Mouse (Mus musculus): ENCODE measurements around the gene Stk11. TPM values are rescaled to one million over a fixed set of nuclear protein-coding genes. Genes with fewer than 3 reads are reported as not detected.
A peak's percentile ranks its signal among the peaks of the same experiment; 100 is the strongest.

The Stk11 gene
- polyA plus RNA-seq, 1 experiment from 2014 or later: 27.1 TPM

GRCm38 (mm10) chr10:80173358-80173757, 57.8 kb downstream of the Stk11 start:
- peak overlapping the region; percentile 46 for H3K4me2 ChIP-seq (ENCODE audit: low read depth, severe bottlenecking)
- H3K27ac ChIP-seq (replicated peaks; ENCODE audit: low read depth, low read length): no peak overlapping the region
- DNase-seq (ENCODE audit: low spot score): no peak
- H3K9me3 ChIP-seq (ENCODE audit: control insufficient read depth, low read length): no peaks in the 10 kb centered on the region
- no peaks in the 10 kb centered on the region for H3K27me3 ChIP-seq (ENCODE audit: control insufficient read depth, insufficient read depth, low read length)
- 14% methylated on average over 11 of the region's 11 CpGs for WGBS
- peak overlapping the region; percentile 47 for H3K9ac ChIP-seq (ENCODE audit: low read length)
- H3K36me3 ChIP-seq (ENCODE audit: control insufficient read depth, insufficient read depth, low read length): peaks cover 19% of the 10 kb centered on the region
- ATAC-seq (ENCODE audit: insufficient number of reproducible peaks, low FRiP score, low TSS enrichment, low read depth): no peak
- peak overlapping the region; percentile 33 for H3K4me3 ChIP-seq (ENCODE audit: low read depth, low read length)
- H3K4me1 ChIP-seq (ENCODE audit: control insufficient read depth, insufficient read depth, low read length): peaks cover 18% of the 10 kb centered on the region

- WGBS: 88% methylated on average over 10 of the region's 10 CpGs
- no peak overlapping the region; the same call in 1 of the 2 replicates for H3K9ac ChIP-seq (ENCODE audit: low read length)
These were observed 58.5 kb downstream of the Stk11 start for GRCm38 (mm10) chr10:80173955-80174640.

GRCm38 (mm10) chr10:80174705-80175104, 59.1 kb downstream of the Stk11 start:
- peak; percentile 68 for DNase-seq (ENCODE audit: low spot score)
- H3K9ac ChIP-seq (ENCODE audit: low read length): no peak overlapping the region
- peaks cover 7% of the 10 kb centered on the region; the same call in 1 of the 2 replicates for H3K4me1 ChIP-seq (ENCODE audit: control insufficient read depth, insufficient read depth, low read length)
- no peak for ATAC-seq (ENCODE audit: insufficient number of reproducible peaks, low FRiP score, low TSS enrichment, low read depth)
- 63% methylated on average over 2 of the region's 2 CpGs for WGBS
- peaks cover 19% of the 10 kb centered on the region for H3K36me3 ChIP-seq (ENCODE audit: control insufficient read depth, insufficient read depth, low read length)
- H3K4me3 ChIP-seq (ENCODE audit: low read depth, low read length): no peak overlapping the region
- no peaks in the 10 kb centered on the region for H3K27me3 ChIP-seq (ENCODE audit: control insufficient read depth, insufficient read depth, low read length)
- no peak overlapping the region for H3K27ac ChIP-seq (replicated peaks; ENCODE audit: low read depth, low read length)
- no peaks in the 10 kb centered on the region for H3K9me3 ChIP-seq (ENCODE audit: control insufficient read depth, low read length)
- H3K4me2 ChIP-seq (ENCODE audit: low read depth, severe bottlenecking): no peak overlapping the region

More at GRCm38 (mm10) chr10:80173955-80174640, 58.5 kb downstream of the Stk11 start:
- no peaks in the 10 kb centered on the region for H3K27me3 ChIP-seq (ENCODE audit: control insufficient read depth, insufficient read depth, low read length)
- H3K4me2 ChIP-seq (ENCODE audit: low read depth, severe bottlenecking): no peak overlapping the region
- peaks cover 10% of the 10 kb centered on the region; the same call in 1 of the 2 replicates for H3K4me1 ChIP-seq (ENCODE audit: control insufficient read depth, insufficient read depth, low read length)
- peaks cover 19% of the 10 kb centered on the region for H3K36me3 ChIP-seq (ENCODE audit: control insufficient read depth, insufficient read depth, low read length)
- H3K27ac ChIP-seq (replicated peaks; ENCODE audit: low read depth, low read length): no peak overlapping the region
- no peaks in the 10 kb centered on the region for H3K9me3 ChIP-seq (ENCODE audit: control insufficient read depth, low read length)
- no peak overlapping the region for H3K4me3 ChIP-seq (ENCODE audit: low read depth, low read length)
- ATAC-seq (ENCODE audit: insufficient number of reproducible peaks, low FRiP score, low TSS enrichment, low read depth) (no peak), DNase-seq (ENCODE audit: low spot score) (no peak)

GRCm38 (mm10) chr10:80175536-80176269, 60.1 kb downstream of the Stk11 start:
- peak; percentile 62 for DNase-seq (ENCODE audit: low spot score)
- H3K36me3 ChIP-seq (ENCODE audit: control insufficient read depth, insufficient read depth, low read length): peaks cover 9% of the 10 kb centered on the region
- H3K4me2 ChIP-seq (ENCODE audit: low read depth, severe bottlenecking): no peak overlapping the region
- 0 out of 2 replicates have a peak, but pooled peaks have one; percentile 14 for ATAC-seq (ENCODE audit: insufficient number of reproducible peaks, low FRiP score, low TSS enrichment, low read depth)
- no peaks in the 10 kb centered on the region for H3K27me3 ChIP-seq (ENCODE audit: control insufficient read depth, insufficient read depth, low read length)
- no peak overlapping the region for H3K27ac ChIP-seq (replicated peaks; ENCODE audit: low read depth, low read length)
- H3K9ac ChIP-seq (ENCODE audit: low read length): no peak overlapping the region; the same call in 1 of the 2 replicates
- peaks cover 9% of the 10 kb centered on the region; the same call in 1 of the 2 replicates for H3K4me1 ChIP-seq (ENCODE audit: control insufficient read depth, insufficient read depth, low read length)
- H3K4me3 ChIP-seq (ENCODE audit: low read depth, low read length): no peak overlapping the region
- 24% methylated on average over 4 of the region's 4 CpGs for WGBS
- no peaks in the 10 kb centered on the region for H3K9me3 ChIP-seq (ENCODE audit: control insufficient read depth, low read length)

DNA sequence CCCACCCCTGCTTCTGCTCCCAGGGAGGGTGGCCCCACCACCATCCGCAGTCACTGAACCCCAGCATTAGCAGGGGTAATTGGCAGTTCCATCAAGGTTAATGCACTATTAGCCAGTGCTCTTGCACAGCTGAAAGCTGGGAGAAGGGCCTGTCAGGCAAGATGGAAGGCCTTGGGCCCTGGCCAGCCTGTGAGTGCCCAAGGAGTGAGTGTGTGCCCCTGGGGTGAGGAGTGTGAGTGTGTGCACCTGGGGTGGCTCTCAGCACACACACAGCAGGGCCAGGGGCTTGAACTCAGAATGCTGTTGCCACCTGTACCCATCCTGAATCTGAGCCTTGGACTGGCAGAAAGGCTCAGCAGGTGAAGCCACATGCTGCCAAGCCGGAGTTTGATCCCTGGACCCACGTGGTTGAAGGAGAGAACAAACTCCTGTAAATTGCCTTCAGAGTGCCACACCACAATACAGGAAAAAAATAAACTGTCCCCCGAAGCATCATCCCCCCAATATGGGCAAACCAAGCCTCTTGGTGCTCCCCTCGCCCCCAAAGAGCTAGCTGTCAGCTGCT, 60.7 kb downstream of the Stk11 start:
- H3K4me1 ChIP-seq (ENCODE audit: control insufficient read depth, insufficient read depth, low read length): peaks cover 15% of the 10 kb centered on the region; the same call in 1 of the 2 replicates
- H3K9ac ChIP-seq (ENCODE audit: low read length): no peak overlapping the region
- no peak overlapping the region for H3K4me3 ChIP-seq (ENCODE audit: low read depth, low read length)
- H3K4me2 ChIP-seq (ENCODE audit: low read depth, severe bottlenecking): 0 out of 2 replicates have a peak overlapping the region, but pooled peaks have one; percentile 3
- peaks cover 6% of the 10 kb centered on the region for H3K36me3 ChIP-seq (ENCODE audit: control insufficient read depth, insufficient read depth, low read length)
- 82% methylated on average over 5 of the region's 5 CpGs for WGBS
- no peaks in the 10 kb centered on the region for H3K27me3 ChIP-seq (ENCODE audit: control insufficient read depth, insufficient read depth, low read length)
- ATAC-seq (ENCODE audit: insufficient number of reproducible peaks, low FRiP score, low TSS enrichment, low read depth): no peak
- no peak for DNase-seq (ENCODE audit: low spot score)
- no peaks in the 10 kb centered on the region for H3K9me3 ChIP-seq (ENCODE audit: control insufficient read depth, low read length)
- no peak overlapping the region for H3K27ac ChIP-seq (replicated peaks; ENCODE audit: low read depth, low read length)

DNA sequence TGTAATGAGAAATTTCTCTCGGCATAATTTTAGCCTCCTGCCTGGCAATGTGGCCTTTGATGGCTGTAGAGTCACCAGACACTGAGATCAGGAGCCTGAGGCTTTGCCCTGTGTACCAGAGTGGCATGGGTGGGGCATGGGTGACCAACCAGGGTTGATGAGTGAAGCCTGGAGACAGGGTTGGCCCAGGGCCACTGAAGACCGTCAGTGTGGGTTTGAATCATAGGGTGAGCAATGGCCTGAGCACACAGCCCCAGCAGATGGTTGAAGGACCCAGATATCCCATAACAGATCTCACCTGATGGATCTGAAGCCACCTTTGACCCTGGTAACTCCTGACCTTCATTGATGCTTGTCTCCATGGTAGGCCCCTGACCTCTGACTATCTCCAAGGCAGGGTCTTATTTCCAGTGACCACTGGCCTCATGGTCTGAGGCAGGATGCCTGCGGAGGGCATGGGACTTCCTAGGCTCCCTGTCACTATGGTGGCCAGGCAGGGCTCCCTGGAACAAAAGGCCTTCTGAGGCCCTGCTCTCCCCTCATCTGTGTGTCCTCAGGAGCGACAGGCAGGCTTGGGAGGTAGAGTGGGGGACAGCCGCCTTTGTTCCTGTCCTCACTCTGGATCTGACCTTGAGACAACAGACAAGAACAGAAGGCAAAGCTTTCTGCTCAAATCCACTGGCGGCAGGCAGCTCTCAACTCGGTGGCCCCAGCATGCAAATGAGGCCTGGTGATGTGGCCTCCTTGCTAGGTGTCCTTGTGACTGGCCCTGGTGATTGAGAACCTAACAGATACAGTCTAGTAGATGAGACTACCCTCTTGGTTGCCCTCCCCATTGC, 62.1 kb downstream of the Stk11 start:
- WGBS: 74% methylated on average over 7 of the region's 7 CpGs
- ATAC-seq (ENCODE audit: insufficient number of reproducible peaks, low FRiP score, low TSS enrichment, low read depth) (no peak), DNase-seq (ENCODE audit: low spot score) (no peak)
- no peaks in the 10 kb centered on the region for H3K9me3 ChIP-seq (ENCODE audit: control insufficient read depth, low read length)
- no peak overlapping the region for H3K4me3 ChIP-seq (ENCODE audit: low read depth, low read length)
- peaks cover 13% of the 10 kb centered on the region; the same call in 1 of the 2 replicates for H3K4me1 ChIP-seq (ENCODE audit: control insufficient read depth, insufficient read depth, low read length)
- H3K9ac ChIP-seq (ENCODE audit: low read length): no peak overlapping the region
- no peaks in the 10 kb centered on the region for H3K36me3 ChIP-seq (ENCODE audit: control insufficient read depth, insufficient read depth, low read length)
- no peak overlapping the region for H3K27ac ChIP-seq (replicated peaks; ENCODE audit: low read depth, low read length)
- no peaks in the 10 kb centered on the region for H3K27me3 ChIP-seq (ENCODE audit: control insufficient read depth, insufficient read depth, low read length)
- H3K4me2 ChIP-seq (ENCODE audit: low read depth, severe bottlenecking): no peak overlapping the region

DNA sequence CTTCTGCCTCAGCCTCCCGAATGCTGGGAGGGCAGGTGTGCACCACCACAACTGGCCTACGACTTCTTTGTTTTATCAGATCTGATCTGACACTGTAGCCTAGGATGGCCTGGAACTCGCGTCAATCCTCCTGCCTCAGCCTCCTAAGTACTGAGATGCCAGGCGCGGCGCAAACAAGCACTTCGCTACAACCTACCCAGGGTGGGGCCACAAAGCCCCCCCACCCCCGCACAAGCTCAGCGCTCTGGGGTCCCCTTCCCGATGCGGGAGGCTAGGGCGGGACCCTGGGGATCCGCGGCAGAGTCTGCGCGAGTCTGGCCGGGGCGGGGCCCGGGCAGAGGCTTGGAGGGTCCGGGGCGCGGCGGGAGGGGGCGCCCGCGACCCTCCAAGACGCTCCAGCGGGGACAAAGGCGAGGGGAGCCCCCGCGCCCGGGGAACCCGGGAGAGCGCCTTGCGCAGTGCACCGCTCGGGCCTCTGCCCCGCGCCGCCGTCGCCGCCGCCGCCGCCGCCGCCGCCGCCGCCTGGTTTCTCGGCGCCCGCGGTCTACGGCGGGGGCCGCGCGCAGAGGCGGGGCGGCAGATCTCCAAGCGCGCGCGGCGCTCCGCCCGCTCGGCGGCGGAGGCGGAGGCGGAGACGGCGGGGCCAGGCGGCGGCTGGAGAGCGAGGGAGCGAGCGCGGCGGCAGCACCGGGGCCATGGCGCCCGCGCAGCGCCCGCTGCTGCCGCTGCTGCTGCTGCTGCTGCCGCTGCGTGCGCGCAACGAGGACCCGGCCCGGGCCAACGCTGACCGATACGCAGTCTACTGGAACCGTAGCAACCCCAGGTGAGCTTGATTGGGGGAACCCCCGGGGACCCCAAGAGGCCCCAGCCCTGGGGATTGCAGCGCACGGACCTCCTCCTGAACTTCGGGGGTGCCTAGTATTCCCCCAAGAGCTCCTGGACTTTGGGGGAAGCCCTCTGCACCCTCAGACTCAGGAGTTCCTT, 63.8 kb downstream of the Stk11 start, which contains the start of gene Efna2:
Gene Efna2 (plus strand): TSS at position 415 of the 984 bp plus-strand sequence.
- peak within 1 kb of the TSS; percentile 97 for H3K9ac ChIP-seq (ENCODE audit: low read length)
- peak; percentile 75 for DNase-seq (ENCODE audit: low spot score)
- 2% methylated on average over 77 of the region's 106 CpGs for WGBS
- H3K27me3 ChIP-seq (ENCODE audit: control insufficient read depth, insufficient read depth, low read length): no peaks in the 10 kb centered on the region
- H3K4me3 ChIP-seq (ENCODE audit: low read depth, low read length): peak within 1 kb of the TSS; percentile 85
- no peaks in the 10 kb centered on the region for H3K9me3 ChIP-seq (ENCODE audit: control insufficient read depth, low read length)
- H3K4me2 ChIP-seq (ENCODE audit: low read depth, severe bottlenecking): peak within 1 kb of the TSS; percentile 55
- H3K36me3 ChIP-seq (ENCODE audit: control insufficient read depth, insufficient read depth, low read length): no peaks in the 10 kb centered on the region
- ATAC-seq (ENCODE audit: insufficient number of reproducible peaks, low FRiP score, low TSS enrichment, low read depth): peak; percentile 63
- H3K4me1 ChIP-seq (ENCODE audit: control insufficient read depth, insufficient read depth, low read length): peaks cover 13% of the 10 kb centered on the region; the same call in 1 of the 2 replicates
- H3K27ac ChIP-seq (replicated peaks; ENCODE audit: low read depth, low read length): peak within 1 kb of the TSS; percentile 44

Measured in limb, embryonic 11.5 days (tissue).